Mouse (Mus musculus): Measurements from ENCODE around the gene Gm5798. TPM values are rescaled to one million over a fixed set of nuclear protein-coding genes. Genes with fewer than 3 reads are reported as not detected.
"Not testable (repeated sequence)": the region's sequence is repeated elsewhere in the genome, so short reads cannot be mapped to it uniquely, and the experiment has no call there.

Gm5798 gene
- not detected in 2 replicates for polyA plus RNA-seq (2014; fragmentation: Nextera tagmentation; extraction: Ambion mirVana)

DNA sequence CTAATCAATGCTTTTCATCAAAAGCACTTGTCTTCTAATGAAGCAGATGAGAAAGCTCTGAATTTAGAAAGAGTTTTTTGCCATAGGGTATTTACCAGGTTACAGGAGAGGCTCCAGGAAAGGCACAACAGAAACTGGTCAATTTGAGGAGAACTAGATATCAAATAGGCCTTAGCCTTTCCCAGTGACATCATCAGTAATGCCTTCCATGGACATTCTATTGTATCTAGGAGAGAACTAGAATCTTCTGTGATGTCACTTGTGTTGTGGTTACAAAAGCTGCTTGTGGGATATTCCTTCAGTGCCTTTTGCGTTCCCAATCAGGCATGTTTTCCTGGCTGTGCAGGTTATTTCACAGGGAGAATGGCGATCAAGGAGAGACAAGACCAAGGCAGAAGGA, at the start of gene Gm5798:
Gene Gm5798, plus strand, starts transcription at position 301 of the 400 bp plus-strand sequence.
- not testable (repeated sequence) for H3K9ac ChIP-seq (ENCODE audit: low read length); H3K27me3 ChIP-seq (ENCODE audit: control insufficient read depth, insufficient read depth, low read length); H3K36me3 ChIP-seq (ENCODE audit: control insufficient read depth, insufficient read depth, low read length); DNase-seq (ENCODE audit: low spot score); ATAC-seq (ENCODE audit: insufficient read depth, low FRiP score, low TSS enrichment); H3K4me1 ChIP-seq (ENCODE audit: control insufficient read depth, insufficient read depth, low read length); H3K9me3 ChIP-seq (ENCODE audit: control insufficient read depth, low read length); H3K27ac ChIP-seq (ENCODE audit: low read depth, low read length); H3K4me3 ChIP-seq (ENCODE audit: low read depth, low read length); H3K4me2 ChIP-seq (ENCODE audit: low read depth)
- WGBS = 56% methylated on average over 2 of the region's 2 CpGs

DNA sequence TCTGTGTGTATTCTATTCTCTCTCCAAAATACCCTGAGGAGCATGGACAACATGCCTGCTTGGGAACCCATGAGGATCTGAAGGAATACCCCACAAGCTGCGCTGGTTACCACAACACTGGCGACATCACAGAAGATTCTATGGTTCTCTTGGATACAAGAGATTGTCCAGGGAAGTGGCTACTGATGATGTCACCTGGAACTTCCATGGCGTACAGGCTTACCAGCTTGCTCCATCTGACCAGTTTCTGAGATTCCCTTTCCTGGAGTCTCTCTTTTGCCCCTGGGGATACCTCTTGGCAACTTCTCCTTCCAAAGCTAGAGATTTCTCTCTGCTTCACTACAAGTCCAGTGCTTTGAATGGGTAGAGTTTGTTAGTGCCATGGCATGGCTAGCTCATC, 37.9 kb downstream of the Gm5798 start, which contains the start of gene Gm7945:
Gene Gm7945, minus strand, starts transcription at position 101 of the 400 bp plus-strand sequence.
- not testable (repeated sequence) for H3K27me3 ChIP-seq (ENCODE audit: control insufficient read depth, insufficient read depth, low read length); H3K4me1 ChIP-seq (ENCODE audit: control insufficient read depth, insufficient read depth, low read length); H3K4me3 ChIP-seq (ENCODE audit: low read depth, low read length); H3K4me2 ChIP-seq (ENCODE audit: low read depth); H3K36me3 ChIP-seq (ENCODE audit: control insufficient read depth, insufficient read depth, low read length); H3K9ac ChIP-seq (ENCODE audit: low read length); H3K27ac ChIP-seq (ENCODE audit: low read depth, low read length); DNase-seq (ENCODE audit: low spot score); H3K9me3 ChIP-seq (ENCODE audit: control insufficient read depth, low read length); ATAC-seq (ENCODE audit: insufficient read depth, low FRiP score, low TSS enrichment)
- no CpG with 5 or more reads among the region's 3 CpGs for WGBS

Other genes with a start within 250 kb of the Gm5798 start
- not detected in 2 replicates for gene Mat1a, start 243.6 kb upstream of the Gm5798 start, polyA plus RNA-seq (2014; fragmentation: Nextera tagmentation; extraction: Ambion mirVana)
- gene Sftpa1, start 216.8 kb upstream of the Gm5798 start, polyA plus RNA-seq (2014; fragmentation: Nextera tagmentation; extraction: Ambion mirVana) = not detected in 2 replicates
- gene Mbl1, start 197.2 kb upstream of the Gm5798 start, polyA plus RNA-seq (2014; fragmentation: Nextera tagmentation; extraction: Ambion mirVana) = not detected in 2 replicates
- not detected in 2 replicates for gene Sftpd, start 163.5 kb upstream of the Gm5798 start, polyA plus RNA-seq (2014; fragmentation: Nextera tagmentation; extraction: Ambion mirVana)
- gene Gm2832, start 69.8 kb upstream of the Gm5798 start, polyA plus RNA-seq (2014; fragmentation: Nextera tagmentation; extraction: Ambion mirVana) = not detected in 2 replicates
- not detected in 2 replicates for gene Gm7945, start 37.8 kb downstream of the Gm5798 start, polyA plus RNA-seq (2014; fragmentation: Nextera tagmentation; extraction: Ambion mirVana)
- not detected in 2 replicates for gene Gm6482, start 59.7 kb downstream of the Gm5798 start, polyA plus RNA-seq (2014; fragmentation: Nextera tagmentation; extraction: Ambion mirVana)
- not detected in 2 replicates for gene Gm7954, start 104.9 kb downstream of the Gm5798 start, polyA plus RNA-seq (2014; fragmentation: Nextera tagmentation; extraction: Ambion mirVana)
- not detected in 2 replicates for gene Gm3486, start 140.9 kb downstream of the Gm5798 start, polyA plus RNA-seq (2014; fragmentation: Nextera tagmentation; extraction: Ambion mirVana)
- not detected in 2 replicates for gene Gm7970, start 207.0 kb downstream of the Gm5798 start, polyA plus RNA-seq (2014; fragmentation: Nextera tagmentation; extraction: Ambion mirVana)
- not detected in 2 replicates for gene 1700049E17Rik2, start 224.6 kb downstream of the Gm5798 start, polyA plus RNA-seq (2014; fragmentation: Nextera tagmentation; extraction: Ambion mirVana)